Mouse (Mus musculus): ENCODE results near the gene Smtn.

Gene Smtn

DNA sequence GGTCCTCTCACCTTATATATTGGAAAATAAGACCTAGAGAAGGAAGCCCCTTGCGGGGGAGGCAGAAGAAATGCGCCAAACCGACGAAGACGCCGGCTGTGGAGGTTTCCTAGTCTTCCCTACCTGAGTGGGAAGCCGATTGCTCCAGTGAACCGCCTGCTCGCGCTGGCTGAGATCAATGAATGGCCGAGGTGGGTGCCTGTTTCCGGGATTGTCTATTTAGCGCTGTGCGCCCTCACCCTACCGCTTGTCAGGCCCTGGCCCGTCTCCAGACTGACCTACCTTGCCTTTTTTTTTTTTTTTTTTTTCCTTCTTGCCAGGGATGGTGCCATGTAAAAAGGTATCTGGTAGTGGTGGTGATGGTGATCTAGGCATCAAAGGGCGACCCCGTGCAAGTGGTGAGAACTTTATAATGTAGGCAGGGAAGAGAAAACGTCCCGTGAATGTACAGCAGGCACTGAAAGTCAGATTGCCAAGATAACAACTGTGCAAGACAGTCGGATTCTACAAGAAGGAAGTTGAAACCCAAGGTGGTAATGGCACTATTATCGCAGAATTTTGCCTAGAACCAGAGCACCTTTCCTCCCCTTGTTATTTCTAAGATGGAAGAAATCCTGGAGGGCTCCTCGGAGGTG, at the start of gene Smtn:
Gene Smtn, minus strand, starts transcription at position 162 of the 635 bp plus-strand sequence.
- DNase-seq = no peak

DNA sequence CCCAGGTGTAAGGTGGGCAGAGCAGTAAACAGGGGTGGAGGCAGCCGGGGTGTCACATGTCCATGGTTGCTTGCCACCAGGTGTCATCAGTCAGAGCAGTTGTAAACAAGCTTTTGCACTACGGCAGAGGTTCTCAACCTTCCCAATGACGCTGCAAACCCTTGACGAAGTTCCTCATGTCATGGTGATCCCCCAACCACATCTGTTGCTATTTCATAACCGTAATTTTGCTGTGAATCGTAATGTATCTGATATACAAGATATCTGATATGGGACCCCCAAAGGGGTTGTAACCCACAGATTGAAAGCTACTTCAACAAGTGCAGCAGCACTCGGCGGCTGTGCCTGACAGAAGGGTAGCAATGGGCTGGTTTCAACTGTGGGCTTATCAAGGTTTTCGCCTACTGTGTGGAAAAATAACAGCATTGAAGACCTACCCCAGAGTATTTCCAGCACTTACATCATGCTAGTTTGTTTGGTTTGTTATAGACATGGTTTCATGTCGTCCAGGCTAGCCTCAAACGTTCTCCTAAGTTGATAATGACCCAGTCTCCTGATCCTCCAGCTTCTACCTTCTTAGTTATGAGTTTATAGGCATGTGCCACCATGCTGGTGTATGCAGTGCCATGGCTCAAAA, 47.7 kb upstream of the Smtn start:
- DNase-seq = no peak

DNA sequence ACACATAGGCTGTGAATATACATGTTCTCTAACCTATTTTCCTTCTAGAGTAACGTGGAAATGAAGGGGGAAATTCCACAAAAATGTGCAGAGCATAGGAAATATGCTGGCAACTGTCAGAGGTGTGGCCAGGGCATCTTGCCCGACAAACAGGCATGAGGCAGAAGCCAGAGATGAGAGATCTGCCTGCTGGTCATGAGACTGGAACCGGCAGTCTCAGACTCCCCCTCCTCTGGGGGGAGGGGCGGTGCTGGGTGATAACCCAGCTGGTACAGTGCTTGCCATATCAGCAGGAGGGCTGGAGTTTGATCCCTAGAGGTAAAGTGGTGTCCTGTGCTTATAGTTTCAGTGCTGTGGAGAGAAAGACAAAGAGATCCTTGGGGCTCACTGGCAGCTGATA, 46.9 kb upstream of the Smtn start:
- peak; percentile 31 for DNase-seq

DNA sequence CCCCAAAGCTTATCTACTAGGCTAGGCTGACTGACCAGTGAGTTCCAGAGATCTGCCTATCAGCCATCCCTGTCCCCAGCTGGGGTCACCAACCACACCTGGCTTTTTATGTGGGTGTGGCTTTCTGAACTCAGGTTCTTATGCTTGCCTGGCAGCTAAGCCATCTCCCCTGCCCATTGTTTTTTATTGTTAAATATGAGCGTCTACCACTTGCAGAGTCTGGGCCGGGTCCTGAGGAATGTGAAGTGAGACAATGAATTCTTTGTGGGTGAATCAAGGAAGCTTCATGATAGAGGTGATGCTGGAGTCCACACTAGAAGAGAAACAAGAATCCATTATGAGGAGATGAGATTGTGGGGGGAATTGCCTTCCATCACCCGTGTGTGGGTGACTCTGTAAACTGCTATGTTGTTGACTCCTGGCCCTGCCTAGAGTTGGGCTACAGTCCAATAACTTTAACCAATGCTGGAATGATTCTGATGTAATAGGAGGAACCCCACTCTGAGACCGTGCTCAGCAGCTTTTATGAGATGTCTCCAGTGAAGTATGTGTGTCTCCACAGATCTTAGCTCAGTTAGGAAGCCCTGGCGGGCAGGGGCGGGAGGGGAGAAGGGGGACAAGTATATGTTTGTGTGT, 45.7 kb upstream of the Smtn start:
- no peak for DNase-seq

DNA sequence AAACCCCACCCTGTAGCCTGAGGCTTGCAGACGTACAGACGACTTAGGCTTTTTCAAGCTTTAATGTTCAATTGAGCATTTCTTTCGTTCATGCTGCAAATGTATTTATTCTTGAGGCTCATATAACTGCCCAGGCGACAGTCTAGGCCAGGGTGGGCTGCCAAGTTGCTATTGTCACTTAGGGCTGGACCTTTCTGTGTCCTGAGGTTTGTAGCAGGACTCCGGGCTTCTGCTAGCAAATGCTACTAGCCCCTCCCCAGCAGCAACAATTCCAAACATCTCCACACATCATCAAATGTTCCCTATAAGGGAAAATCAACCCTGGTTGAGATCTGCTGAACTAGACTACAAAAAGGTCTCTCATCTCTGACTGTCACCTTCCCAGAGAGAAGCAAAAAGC, 42.7 kb upstream of the Smtn start:
- no peak for DNase-seq

DNA sequence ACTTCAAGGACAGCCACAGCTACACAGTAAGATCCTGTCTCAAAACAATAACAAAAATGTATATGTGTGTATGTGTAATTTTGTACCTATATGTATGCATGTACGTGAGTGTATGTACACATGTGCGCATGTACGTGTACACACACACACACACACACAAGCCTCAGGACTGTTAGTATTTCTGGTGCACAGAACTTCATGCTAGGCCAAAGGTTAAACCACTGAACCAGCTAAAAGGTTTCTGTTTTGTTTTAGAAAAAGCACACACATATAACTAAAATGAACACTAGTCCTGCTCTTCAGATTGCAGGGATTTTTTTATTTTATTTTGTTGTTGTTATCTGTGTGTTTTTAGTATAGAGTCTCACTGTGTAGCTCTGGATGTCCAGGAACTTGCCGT, 41.5 kb upstream of the Smtn start:
- DNase-seq = no peak

DNA sequence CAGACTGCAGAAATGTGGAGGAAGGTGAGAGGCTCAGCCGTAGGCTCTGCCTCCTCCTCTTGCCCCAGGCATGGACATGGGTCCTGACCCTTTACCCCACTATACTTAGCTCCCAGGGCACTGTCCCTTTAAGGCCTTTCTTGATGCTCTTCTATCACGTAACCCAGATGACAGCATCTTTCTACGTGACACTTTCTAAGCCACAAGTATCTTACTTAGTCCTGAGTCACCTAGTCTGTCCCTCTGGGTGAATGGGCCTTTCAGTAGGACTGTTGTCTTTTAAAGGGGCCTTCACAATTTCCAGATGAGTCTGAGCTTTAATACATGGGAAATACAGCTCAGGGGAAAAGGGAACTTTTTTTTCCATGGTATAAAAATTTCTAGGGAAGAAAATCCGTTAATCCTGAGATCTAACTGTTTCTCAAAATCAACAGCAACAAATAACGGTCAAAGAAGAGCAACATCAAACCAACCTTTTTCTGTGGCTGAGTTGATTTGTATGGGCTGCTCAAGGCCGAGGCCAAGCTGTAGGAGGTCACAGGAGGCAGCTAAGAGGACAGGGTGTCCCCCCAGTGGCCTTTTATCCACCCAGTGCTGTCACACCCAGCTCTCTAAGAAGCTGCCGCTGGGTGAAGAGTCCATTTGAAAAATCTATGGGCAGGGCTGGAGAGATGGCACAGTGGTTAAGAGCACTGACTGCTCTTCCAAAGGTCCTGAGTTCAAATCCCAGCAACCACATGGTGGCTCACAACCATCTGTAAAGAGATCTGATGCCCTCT, 40.1 kb upstream of the Smtn start:
- no peak for DNase-seq

DNA sequence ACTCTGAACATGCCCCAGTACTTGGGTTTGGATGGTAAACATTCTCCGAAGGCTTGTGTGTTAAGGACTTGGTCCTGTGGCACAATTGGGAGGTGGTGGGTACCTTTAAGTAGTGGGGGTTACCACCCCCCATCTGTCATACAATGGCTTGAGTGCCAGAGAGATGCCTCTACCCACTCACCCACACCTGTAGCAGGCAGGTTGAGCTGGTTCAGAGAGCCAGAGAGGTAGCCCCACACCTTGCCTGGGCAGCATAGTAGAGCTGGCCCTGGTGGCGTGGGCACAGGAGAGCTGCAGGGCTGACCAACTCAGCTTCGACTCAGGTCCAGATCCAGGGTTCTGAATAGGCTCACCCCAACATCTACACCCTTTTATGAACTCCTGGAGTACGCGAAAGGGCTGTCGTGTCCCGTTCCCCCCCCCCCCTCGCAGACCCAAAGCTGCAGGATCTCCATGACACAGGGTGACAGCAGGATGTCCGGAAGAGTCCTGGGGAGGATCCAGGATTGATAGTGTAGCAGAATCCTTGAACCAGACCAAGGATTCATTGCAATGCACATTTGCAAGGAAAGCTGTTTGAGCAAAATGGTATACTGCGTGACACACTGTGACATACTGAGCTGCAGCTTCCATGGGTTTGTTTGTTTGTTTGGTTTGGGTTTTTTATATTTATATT, 37.8 kb upstream of the Smtn start:
- DNase-seq = no peak

DNA sequence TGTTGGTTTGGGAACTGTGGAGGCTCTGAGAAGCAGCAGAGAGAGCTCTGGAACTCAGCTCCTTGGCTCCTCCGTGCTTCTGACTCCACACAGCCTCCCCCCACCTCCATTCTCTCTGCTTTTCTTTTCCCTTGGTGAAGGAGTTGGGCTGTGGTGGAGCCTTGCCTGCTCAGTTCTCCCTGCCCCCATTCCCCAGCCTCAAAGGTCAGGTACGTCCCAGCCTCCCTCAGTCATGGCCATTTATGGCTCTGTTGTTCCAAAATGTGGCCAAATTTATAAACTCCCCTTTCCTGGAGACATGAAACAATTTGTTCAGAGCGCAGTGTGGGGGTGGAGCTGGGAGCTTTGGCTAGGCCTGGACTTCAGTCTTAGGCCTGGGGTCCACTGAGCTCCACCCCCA, 34.8 kb upstream of the Smtn start:
- DNase-seq = no peak

DNA sequence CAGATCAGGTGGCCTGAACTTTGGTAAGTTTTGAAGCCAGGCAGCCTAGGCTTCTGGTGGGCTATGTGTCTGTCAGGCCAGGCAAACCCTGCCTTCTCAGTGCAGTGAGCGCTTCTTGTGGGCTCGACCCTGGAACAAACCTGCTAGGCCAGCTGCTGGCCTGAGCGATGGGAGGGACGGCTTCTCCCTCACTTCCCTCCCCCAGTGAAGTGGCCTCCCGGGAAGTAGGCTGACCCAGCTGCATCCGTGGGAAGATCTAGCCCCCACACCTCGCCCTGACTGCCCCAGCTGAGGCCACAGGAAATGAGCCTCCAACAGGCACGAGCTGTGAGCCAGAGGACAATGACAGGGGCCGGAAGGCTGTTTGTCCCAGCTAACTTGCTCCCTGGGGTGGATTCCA, 32.7 kb upstream of the Smtn start:
- no peak for DNase-seq

DNA sequence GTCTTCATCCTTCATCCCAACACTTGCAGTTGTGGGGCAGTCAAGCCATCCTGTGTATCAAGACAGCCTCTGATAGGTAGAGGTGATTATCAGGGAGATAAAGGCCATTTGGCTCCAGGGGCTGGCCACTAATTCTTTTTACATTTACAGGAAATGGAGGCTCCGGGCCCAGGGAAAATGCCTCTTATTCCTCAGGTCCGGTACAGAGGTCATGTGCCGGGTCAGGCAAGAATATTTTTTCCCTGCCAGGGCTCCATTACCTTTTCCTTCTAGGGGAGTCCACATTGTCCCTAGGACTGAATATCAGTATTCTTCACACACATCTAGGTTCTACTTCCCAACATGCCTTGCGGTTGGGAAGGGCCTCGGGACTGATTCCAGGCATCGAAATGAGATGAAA, 31.8 kb upstream of the Smtn start:
- no peak for DNase-seq

DNA sequence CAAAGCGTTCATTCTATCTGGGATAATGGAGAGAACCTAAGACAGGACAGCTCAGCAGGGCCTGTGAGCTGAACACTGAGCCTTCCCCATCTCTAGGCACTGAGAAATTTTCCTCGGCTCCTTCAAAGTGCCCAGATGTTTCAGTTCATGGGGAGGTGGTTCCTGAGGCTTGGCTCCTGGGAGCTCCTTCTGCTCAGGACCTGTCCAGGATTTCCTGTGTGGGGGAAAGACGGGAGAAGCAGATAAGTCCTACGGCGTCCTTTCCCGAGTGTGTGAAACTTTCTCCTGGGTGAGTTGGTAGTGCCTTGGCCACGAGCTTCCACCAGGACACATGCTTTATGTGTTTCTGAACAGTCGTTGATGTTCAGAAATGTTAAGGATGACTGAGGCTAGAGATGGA, 29.9 kb upstream of the Smtn start:
- no peak for DNase-seq

DNA sequence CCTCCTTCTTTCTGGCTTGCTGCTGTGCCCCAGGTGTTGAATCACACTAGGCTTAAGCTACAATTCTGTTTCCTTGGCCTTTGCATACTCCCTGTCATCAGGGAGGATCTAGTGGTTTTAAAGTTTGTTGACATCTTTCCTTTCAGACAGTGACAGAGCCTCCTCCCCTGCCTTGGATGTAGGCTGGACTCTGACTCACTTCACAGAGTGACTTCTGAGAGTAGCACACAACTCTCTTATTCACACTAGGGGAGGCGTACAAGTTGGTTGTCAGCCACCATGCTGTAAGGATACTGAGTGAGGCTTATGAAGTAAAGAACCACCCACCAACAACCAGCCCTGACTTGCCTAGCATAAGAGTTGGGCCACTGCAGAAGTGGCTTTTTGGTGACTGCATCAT, 27.5 kb upstream of the Smtn start:
- no peak for DNase-seq

DNA sequence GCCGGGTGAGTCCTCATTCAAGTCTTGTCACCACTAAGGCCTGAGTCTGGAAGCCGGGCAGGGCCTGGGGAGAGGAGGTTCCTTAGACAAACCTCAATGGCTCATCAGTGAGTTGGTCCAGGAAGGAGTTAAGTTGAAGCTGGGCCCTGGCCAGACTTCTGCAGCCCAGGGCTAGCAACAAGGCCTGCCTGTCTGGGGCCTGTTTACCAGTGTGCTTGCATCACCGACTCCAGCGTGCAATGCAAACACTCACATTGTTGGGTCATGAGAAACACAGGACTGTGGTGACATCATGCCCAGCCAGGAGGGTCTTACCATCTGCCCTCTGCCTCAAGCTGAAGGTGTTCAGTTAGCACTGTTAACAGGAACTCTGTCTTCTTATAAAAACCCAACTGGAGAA, 25.6 kb upstream of the Smtn start:
- DNase-seq = no peak

DNA sequence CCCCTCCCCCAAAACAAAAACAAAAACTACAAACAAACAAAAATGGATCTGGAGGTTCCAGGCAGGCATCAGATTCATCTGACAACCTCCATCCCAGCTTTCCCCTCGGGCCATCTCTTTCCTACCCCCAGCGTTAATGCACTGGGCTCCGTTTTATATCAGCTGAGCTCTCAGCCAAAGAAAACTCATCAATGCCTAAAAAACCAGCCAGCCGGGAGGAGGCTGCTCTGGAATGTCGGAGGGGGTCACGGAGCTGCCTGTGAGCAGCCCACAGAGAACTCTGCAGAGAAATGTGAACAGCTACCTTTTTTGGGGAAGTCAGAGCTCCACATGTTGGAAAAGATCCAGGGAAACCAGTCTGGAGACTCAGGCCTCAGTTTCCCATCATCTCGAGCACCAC, 24.0 kb upstream of the Smtn start:
- DNase-seq = no peak

DNA sequence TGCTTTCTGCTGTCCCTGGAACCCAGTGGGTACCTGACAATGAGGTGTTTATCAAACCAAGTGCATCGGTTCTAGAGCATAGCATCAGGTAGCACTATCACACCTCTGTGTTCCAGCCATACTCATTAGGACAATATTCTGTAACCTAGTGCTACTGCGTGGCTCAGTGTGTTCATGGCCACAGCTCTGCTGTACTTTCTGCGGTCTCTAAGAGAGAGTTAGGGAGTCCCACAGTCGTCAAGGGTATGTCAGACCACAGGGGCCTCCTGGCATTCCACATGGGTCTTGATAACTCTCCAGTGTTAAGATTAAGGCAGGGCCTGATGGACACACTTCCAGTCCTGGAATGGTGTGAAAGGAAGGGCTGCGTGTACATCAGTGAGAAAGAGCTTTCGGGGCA, 23.4 kb upstream of the Smtn start:
- DNase-seq = no peak

DNA sequence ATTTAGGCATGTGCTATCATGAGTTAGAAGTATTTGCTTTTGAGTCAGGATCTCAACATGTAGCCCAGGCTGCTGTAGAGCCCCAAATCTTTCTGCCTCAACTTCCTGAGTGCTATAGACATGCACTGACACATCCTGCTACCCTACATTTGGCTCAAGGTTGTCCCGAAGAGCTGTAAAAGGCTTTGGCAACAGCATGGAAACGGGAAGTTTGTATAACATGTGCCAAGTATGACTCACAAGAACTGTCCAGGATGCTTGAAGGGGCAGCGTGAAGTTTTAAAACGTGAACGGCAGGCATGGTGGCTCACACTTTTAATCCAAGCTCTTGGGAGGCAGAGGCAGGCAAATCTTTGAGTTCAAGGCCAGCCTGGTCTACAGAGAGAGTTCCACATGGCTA, 19.8 kb upstream of the Smtn start:
- DNase-seq = no peak

DNA sequence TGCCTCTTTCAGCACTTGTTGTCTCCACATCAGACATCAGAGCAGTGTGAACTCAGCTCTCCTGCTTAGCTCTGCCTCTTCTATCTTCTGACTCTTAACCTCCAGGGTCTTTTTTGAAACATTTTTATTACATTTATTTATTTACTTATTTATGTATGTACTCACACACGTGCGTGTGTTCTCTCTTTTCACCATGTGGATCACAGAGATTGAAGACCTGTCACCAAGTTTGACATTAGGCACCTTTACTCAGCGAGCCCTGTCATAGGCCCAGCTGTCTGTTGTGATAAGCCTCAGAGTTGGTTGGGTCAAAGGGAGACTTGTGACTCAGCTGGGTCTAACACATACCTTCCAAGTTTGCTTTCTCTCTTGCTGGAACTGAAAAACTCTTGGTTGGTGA, 17.4 kb upstream of the Smtn start:
- DNase-seq = no peak

DNA sequence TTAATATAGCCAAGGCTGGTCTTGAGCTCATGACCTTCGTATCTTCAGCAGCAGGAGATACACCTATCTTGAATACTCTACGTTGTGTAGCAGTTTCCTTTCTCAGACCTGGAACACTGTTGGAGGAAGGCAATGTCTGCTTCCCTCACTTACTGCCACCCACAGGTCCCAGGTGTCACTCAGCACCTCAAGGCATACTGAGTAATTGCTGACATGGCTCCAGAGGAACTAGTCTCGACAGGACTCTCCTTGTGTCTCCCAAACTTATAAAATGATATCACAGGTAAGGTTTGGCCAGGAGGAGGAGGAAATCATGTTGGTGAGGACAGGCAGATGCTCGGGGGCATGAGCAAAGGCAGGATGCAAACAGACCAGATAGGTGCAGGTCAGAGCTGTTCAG, 14.6 kb upstream of the Smtn start:
- DNase-seq = no peak

DNA sequence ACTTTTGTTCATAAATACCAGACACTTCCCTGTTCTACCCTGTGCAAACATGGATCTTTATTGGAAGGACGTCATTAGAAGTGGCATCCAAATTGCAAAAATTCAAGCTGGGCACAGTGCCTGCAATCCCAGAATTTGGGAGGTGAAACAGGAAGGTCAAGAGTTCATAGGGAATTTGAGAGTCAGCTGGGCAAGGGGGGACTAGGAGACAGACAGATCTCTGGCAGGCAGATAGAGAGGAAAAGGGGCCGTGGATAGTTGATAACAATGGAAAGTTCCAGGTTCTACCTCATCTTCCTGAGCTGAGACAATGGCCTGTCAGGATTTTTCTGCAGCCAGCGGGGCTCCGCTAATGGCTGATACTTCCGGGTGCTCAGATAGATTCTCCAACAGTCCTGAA, 9.4 kb upstream of the Smtn start:
- DNase-seq = no peak

DNA sequence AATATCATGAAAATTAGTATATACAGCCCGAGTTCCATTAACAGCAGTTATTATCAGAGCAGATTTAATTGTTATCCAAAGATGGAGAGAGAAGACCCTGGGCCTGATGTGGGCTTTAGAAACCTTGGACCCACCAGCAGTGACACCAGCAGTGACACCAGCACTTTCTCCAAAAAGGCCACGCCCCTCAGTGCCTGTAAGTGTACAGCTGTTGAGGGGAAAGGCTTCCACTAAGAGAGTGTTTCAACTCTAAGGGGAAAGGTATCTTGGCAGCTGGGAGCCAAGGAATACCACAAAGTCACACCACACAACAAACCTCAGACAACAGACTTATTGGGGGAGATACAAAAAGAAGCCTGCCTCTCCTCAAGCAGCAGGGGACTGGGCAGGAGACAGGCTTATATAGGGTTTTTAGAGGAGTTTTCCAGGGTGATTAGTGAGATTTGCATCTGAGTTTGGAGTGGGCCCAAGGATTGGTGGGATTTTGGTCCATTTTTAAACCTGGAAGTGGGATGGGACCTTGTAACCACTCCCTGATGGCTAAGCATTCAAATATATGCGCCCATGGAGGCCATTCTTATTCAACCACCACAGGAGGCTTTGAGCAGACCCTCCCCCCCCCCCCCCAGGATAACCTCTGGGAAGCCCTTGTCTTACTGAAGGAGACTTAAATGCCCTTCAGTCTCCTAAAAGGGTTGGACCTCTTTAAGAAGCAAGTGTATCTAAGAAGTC, 8.3 kb upstream of the Smtn start:
- no peak for DNase-seq

DNA sequence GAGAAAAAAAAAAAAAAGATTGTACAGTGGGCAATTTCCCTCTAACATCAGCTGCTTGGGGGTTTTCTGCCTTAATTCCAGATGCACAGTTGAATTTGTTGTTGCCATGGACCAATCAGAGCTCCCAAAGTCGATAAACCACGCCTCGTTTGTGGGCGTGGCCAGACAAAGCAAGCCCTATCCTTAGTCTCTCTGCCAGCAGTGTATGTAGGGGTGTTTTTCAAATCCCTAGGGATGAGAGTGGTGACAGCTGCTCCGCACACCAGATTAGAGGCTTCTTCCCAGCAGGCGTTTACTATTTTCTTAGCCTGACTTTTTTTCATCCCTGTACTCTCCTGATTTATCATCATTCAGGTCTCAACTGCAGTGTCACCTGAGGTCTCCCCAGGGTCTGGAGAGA, 7.6 kb upstream of the Smtn start:
- no peak for DNase-seq

DNA sequence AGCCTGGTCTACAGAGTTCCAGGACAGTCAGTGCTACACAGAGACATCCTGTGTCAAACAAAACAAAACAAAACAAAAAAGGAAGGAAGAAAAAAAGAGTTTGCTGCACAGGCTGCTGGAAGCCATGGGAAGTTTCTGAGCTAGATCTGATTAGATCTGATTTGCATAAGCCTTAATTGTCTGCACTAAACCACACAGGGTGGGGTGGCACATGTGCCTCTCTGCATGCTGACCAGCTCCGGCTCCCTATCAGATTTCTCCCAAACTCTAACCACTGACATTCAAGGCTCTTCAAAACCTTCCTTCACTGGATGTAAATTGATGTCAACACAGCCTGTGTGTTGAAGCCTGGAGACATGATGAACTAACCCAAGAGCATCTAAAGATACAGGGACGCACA, 6.6 kb upstream of the Smtn start:
- no peak for DNase-seq

All from layer of hippocampus, adult 9-11 months (tissue).